Mouse (Mus musculus) spleen, postnatal 14 days (tissue): ENCODE data around the gene Cdcp1.

Experiments
- DNase-seq, 2 experiments: peaks; one replicate each; pipeline ENCODE4 v3.0.0; 2021 to 2022; ENCODE audit warnings: low spot score in 2 of 2

Gene Cdcp1

GRCm38 (mm10) chr9:123213371-123213770, 2.5 kb downstream of the Cdcp1 start:
- no peak for DNase-seq

DNA sequence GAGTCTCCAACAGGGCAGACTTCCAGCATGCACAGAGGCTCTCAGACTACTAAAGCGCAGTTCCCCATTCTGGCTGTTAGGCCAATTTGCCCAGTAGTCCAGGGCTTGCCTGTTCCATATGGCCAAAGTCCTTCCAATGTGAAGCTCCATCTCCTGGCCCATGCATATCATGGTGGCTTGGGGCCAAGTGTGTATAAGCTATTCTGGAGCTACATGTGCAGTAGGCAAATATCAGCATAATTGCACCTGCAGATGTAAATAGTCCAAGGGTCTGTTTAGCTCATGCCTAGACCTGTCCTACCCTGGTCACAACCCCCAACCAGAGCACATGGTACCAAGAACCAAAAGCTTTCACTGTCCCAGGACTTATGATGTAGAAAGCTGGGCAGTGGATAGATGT, 7.9 kb downstream of the Cdcp1 start:
- no peak for DNase-seq

GRCm38 (mm10) chr9:123206948-123207347, 8.9 kb downstream of the Cdcp1 start:
- DNase-seq = no peak

- DNase-seq = no peak
Measured at GRCm38 (mm10) chr9:123206526-123206925, 9.3 kb downstream of the Cdcp1 start.

DNA sequence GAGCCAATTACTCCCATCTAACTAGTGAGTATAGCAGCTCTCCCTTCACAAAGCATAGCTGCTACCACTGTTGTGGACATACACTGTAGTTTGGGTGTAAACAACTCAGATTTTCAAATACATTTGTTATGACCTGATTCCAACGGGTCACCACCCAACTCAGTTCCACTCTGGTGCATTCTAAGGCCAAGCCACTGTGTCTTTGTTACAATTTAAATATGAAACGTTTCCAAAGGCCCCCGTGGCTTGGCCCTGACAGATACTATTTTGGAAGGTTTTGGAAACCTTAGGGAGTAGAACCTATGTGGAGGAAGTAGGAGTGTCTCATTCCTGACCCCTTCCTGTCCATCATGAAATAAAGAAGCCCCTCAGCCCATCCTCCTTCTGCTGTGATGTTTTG, 15.7 kb downstream of the Cdcp1 start:
- DNase-seq = no peak

DNA sequence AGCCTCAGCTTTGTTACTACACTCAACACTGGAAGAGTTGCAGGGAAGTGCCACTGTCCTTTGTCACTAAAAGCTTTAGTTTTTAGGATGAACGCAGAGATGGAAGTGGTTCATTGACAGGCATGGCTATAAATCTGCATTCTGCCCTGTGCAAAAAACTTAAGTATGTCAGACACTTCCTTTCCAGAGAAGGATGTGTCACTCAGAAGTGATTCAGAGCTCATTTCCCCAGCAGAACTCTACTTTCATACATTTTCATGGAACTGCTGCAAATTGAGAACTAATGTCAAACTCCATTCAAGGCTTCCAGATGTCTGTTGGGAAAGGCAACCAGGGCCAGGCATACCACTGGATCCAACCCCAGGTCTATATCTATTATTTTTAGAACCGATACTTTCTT, 27.6 kb downstream of the Cdcp1 start:
- no peak for DNase-seq

DNA sequence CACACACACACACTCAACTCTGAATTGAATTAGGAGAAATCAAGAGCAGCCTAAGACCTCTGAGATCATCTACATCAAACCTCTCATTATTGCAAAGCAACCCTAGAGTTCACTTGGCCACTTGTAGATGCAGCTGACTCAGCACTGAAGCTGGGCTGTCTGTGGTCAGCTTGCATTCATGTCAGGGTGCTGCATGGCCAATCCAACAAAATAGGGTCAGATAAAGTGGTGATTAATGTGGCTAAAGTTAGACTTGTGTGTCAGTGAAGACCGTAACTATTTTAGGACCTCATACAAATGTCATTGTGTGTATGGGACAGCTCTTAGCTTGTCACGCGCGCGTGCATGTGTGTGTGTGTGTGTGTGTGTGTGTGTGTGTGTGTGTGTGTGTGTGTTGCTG, 28.2 kb downstream of the Cdcp1 start:
- DNase-seq = no peak

DNA sequence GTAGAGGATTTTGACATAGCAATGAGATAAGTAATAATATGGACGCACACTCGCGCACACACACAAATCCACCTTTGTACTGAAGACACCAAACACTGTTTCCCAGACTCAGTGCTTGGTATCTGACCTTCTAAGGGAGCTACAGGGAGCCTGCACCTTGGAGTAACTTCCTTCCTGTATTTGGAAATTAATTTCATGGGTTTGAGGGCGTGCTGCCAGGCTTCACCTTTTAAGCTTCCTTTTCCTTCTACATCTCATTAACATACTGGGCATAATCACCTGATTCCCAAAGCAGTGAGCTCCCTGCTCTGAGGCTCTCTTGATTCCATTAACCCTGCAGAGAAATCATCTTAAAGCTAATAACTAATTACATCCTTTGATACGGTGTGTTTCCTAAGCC, 29.7 kb downstream of the Cdcp1 start:
- DNase-seq = no peak

DNA sequence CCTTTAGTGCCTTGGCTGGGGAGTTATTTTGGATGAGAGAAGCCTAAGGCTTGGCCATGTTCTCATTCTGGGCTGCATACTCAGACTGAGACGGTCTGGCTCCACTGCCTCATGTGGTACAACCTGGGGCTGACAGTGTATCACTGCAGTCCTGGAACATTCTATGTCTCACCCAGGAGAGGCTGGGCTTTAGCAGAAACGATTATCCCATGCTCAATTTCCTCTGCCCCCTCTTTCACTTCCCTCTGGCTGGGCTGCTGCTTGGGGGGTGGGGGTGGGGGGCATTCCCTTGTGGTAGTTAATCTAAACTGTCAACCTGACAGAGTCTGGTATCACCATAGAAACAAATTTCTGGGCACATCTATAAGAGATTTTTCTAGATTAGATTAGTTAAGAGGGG, 30.3 kb downstream of the Cdcp1 start:
- DNase-seq = no peak

GRCm38 (mm10) chr9:123183226-123183625, 32.6 kb downstream of the Cdcp1 start:
- DNase-seq = no peak

DNA sequence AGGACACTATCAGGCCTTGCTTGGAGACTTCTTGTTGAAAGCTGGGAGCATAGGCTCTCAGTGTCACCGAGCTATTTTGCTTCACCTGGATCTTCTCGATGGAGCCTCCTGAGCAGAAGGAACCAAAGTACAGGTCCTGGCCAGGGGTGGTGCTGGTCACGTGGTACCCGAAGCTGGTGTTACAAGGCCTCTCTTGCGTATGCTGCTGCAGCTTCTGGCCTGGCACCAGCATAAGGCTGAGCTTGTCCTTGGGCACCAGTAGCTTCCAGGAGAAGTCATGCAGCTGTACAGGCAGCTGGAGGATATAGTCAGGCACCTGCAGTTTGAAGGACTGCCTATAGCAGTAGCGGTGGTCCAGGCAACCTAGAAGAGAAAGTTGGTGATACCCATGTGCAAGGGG, 35.8 kb downstream of the Cdcp1 start:
- no peak for DNase-seq

DNA sequence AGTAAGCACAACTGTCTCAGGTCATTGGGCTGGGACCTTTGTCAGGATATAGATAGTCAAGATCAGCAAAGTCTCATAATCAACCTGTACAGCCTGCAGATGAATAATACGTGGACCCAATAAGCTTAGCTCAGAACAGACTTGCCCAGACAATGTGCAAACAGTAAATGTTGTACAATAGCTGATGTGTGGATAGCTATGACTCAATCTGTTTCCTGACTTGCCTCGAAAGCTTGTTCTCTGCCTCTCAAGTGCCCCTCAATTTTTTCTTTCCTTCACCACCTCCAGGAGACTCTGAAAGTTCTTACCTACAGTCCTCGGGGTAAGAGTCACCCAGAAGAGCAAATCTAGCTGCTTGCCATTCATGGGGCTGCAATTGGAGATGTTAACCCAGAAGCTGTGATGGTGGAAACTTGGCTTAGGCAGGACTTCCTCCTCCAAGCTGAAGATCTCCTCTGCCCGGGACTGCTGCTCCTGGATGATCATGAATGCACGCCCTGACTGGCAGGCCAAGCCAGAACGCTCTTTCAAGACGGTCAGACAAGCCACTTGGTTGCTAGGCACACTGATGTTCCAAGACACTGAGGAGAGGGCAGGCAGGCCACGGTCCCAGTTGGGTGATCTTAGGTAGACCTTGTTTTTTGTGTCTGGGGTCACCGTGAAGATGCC, 38.3 kb downstream of the Cdcp1 start:
- no peak for DNase-seq

- DNase-seq = no peak
Measured at GRCm38 (mm10) chr9:123174356-123174755, 41.5 kb downstream of the Cdcp1 start.

DNA sequence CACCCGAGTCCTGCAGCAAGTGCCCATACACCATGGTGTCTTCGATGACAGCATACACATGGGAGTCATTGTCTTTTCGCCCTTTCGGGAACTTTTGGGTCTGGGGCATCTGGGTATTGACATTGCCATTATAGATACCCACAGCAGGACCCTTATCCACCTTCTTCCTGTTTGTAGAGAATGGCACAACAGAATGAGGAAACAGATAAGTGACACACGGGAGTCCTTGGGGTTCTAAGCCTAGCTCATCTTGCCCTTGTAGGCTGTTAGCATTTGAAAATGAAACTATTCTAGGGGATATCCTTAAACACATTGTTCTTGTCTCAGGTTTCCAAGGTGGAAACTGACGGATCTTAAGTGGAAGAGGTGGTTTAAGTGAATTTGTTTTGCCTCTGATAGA, 42.1 kb downstream of the Cdcp1 start:
- no peak for DNase-seq

DNA sequence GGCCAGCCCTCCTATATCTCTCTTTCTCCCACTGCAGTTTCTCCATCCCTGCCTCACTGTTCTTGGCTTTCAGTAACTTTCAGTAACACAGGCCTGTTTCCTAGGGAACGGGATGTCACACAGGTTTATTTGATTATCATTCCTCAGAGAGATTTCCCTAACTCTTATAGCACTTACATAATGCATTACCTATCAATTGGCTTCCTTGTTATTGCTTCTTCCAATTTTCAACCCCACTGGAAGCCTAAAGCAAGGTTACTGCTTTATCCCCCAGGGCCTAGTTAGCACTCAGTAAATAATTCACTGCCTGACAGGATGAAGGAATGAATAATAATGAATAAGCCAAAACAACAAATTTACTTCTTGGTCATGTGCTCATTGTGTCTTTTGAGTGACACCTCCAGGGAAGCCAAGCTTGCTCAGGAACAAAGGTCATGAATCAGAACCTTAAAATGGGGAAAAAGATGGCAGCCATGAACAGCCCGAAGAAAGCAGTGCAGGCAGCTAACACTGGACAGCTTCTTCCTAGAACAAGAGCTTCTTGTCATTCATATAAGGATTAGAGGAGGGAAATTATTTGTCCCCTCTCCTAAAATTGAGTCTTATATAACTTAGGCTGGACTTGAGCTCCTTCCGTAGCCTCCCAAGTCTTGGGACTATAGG, 49.9 kb downstream of the Cdcp1 start:
- DNase-seq = no peak

GRCm38 (mm10) chr9:123162985-123163694, 52.7 kb downstream of the Cdcp1 start:
- DNase-seq = no peak

DNA sequence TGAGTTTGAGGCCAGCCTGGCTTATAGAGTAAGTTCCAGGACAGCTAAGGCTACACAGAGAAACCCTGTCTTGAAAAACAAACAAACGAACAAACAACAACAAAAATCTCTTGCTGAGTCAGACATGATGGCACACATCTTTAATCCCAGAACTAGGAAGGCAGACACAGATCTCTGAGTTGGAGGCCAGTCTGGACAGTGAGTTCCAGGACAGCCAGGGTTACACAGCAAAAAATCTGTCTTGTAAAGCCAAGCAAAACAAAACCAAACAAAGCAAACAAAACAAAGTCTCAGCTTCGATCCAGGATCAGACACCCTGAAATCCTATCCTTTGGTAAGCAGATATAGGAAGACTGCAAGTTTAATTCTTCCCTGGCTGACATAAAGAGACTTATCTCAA, 54.0 kb downstream of the Cdcp1 start:
- no peak for DNase-seq

- DNase-seq = peak; percentile 13 to 50
Measured at GRCm38 (mm10) chr9:123159330-123159729, 56.5 kb downstream of the Cdcp1 start.

GRCm38 (mm10) chr9:123158125-123158836, 57.6 kb downstream of the Cdcp1 start:
- DNase-seq = no peak

GRCm38 (mm10) chr9:123157699-123158098, 58.1 kb downstream of the Cdcp1 start:
- DNase-seq = no peak

- DNase-seq = peak in 1 of 2 experiments; percentile 21
Measured at GRCm38 (mm10) chr9:123156910-123157361, 58.9 kb downstream of the Cdcp1 start.

GRCm38 (mm10) chr9:123153121-123153520, 62.7 kb downstream of the Cdcp1 start:
- DNase-seq = no peak
